Mouse (Mus musculus): ENCODE results near the gene Rgs18.

Gene Rgs18

DNA sequence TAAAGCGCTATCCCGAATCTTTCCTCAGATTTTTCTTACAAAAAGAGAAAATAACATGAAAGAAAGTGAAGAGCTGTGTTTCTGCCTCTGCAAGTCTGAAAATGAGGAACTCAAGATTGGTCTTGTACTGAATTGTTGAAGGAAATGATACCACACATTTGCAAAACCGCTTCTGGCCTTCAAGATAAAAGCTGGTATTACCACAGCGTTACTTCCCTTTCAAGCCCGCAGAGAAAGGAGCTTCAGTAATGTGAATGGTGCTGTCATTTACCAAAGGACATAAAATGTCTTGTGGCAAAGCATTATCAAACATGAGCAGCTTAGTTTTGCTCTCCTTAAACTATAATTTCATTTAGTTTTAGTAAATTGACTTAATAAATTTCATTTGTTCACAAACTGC, at the start of gene Rgs18:
TSS of gene Rgs18 (minus strand) at position 105 of the 400 bp plus-strand sequence.
- DNase-seq (ENCODE audit: extremely low read depth, low read depth): peak; percentile 99

- DNase-seq (ENCODE audit: extremely low read depth, low read depth): peak; percentile 38
These were observed 841 bp downstream of the Rgs18 start for GRCm38 (mm10) chr1:144774394-144774793.

- peak; percentile 33 for DNase-seq (ENCODE audit: extremely low read depth, low read depth)
These were observed 9.0 kb downstream of the Rgs18 start for GRCm38 (mm10) chr1:144766218-144766617.

- no peak for DNase-seq (ENCODE audit: extremely low read depth, low read depth)
These were observed 14.4 kb downstream of the Rgs18 start for GRCm38 (mm10) chr1:144760792-144761191.

- DNase-seq (ENCODE audit: extremely low read depth, low read depth): no peak
These were observed 24.5 kb downstream of the Rgs18 start for GRCm38 (mm10) chr1:144750763-144751162.

DNA sequence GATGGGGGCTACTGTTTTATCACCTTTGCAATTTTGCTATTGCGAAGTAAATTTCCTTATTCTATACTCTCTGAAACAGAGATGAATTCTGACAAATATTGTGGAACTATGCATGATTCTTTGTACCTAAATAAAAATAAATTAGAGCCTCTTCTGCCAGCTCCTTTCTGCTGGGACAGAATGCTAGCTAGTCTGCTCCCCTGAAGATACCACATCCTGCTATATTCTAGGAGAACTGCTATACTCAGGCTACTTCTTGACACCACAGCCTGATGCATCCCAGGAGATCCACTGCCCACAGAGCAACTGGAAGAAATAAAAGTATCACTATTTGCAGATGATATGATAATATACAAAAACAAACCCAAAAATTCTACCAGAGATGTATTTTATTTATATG, 29.1 kb downstream of the Rgs18 start:
- DNase-seq (ENCODE audit: extremely low read depth, low read depth): no peak

DNA sequence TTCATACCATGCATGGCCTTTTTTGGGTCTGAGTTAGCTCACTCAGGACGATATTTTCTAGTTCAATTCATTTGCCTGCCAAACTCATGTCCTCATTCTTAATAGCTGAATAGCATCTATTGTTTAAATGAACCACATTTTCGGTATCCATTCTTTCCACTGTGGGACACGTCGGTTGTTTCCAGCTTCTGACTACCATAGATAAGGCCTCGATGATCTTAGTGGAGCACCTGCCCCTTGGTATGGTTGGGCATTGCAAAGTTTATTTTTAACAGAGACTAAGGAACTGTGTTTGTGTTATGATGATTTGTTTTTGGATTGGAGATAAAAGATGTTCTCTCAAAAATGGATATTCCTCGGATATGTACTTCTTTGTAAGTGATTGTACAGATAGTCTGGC, 37.5 kb downstream of the Rgs18 start:
- DNase-seq (ENCODE audit: extremely low read depth, low read depth): no peak

GRCm38 (mm10) chr1:144720736-144721135, 54.5 kb downstream of the Rgs18 start:
- no peak for DNase-seq (ENCODE audit: extremely low read depth, low read depth)

- no peak for DNase-seq (ENCODE audit: extremely low read depth, low read depth)
These were observed 70.9 kb downstream of the Rgs18 start for GRCm38 (mm10) chr1:144704373-144704772.

Data from MEL-GATA-1-ER (cell line).